Mouse (Mus musculus): ENCODE results near the gene 1190007I07Rik.

The 1190007I07Rik gene

GRCm38 (mm10) chr10:82622671-82623552 lies at the start of gene 1190007I07Rik:
TSS of gene 1190007I07Rik (minus strand) at chr10:82623228.
- DNase-seq (ENCODE audit: low spot score) = peak; percentile 55

GRCm38 (mm10) chr10:82670205-82670604 lies 47.2 kb upstream of the 1190007I07Rik start:
- DNase-seq (ENCODE audit: low spot score) = no peak

DNA sequence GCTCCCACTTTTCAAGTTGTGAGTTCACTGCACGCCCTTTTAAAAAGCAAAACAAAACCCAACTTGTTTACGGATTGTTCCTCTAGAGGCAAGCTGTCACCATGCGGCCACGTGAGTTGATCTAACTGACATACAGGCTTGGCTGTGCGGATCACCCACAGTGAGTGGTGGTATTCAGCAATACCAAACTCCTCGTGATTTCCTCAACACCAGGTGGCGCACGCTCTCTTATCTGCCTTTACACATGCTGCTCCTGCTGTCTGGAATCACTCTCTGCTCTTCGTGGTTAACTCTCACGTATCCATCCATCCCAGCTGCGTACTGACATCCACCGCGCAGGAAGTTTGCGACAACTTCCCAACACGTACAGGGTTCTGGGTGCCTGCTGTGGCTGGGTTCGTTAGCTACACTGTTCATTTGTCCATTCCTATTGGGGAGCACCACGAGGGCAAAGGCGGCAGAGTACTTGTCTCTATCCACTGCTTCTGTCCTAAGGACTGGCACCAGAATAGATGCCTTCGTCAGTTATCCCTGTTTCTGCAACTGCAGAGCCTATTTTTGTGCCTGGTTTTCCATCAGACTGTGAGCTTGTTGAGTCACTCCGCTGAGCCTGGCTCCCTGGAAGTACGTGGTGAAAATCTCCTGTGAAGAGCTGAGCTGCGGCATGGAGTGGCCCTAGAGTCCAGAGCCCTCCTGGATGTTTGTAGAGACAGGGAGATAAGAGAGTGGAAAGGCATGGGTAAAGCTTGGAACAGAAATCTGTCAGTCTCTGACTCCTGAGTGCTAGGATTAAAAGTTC lies 43.6 kb upstream of the 1190007I07Rik start:
- DNase-seq (ENCODE audit: low spot score) = peak; percentile 93

DNA sequence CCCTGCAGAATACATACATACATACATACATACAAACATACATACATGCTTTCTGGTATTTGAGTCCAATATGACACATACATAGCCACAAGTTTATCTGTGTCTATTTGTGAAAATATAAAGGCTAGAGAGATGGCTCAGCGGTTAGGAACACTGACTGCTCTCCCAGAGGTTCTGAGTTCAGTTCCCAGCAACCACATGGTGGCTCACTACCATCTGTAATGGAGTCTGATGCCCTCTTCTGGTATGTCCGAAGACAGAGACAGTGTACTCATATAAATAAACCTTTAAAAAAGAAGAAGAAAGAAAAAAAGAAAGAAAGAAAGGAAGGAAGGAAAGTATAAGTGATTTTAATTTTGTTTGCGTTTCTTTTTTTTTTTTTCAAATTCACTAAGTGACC lies 42.9 kb upstream of the 1190007I07Rik start:
- DNase-seq (ENCODE audit: low spot score) = no peak

GRCm38 (mm10) chr10:82663289-82663688 lies 40.3 kb upstream of the 1190007I07Rik start:
- DNase-seq (ENCODE audit: low spot score) = no peak

DNA sequence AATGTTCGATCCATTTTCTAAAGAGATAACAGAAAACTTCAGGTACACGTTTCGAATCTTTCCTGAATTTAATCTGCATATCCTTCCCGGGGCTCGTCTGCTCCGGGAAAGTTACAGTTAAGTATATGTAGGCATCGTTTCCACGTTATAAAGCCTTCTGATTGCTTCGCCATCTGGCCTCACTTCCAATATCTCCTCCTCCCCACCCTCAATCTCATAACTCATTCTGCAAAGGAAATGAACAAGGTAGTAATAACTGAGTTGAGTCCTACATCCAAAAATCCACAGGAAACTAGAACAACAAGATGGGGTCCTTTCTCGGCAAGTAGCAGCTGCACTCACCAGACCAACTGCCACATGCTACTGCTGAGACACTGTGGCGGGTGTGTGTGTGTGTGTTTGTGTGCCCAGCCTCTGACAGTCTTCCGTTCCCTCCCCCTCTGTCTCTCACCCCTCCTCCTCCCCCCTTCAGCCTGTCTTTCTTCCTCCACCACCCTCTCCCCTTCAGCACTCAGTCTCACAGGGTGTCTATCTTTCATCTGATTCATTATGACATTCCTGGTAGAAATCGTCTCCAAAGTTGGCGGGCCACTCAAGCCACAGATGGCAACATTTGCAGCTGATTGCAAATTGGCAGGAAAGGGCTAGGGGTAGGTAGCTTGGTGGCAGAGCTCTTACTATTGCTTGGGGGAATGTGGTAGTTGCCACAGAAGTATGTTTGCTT lies 39.4 kb upstream of the 1190007I07Rik start:
- DNase-seq (ENCODE audit: low spot score) = peak; percentile 69

GRCm38 (mm10) chr10:82661820-82662219 lies 38.8 kb upstream of the 1190007I07Rik start:
- DNase-seq (ENCODE audit: low spot score) = no peak

- no peak for DNase-seq (ENCODE audit: low spot score)
Measured at GRCm38 (mm10) chr10:82654581-82654980, 31.6 kb upstream of the 1190007I07Rik start.

- DNase-seq (ENCODE audit: low spot score) = no peak
Measured at GRCm38 (mm10) chr10:82652625-82653024, 29.6 kb upstream of the 1190007I07Rik start.

GRCm38 (mm10) chr10:82651221-82651620 lies 28.2 kb upstream of the 1190007I07Rik start:
- no peak for DNase-seq (ENCODE audit: low spot score)

- DNase-seq (ENCODE audit: low spot score) = no peak
Measured at GRCm38 (mm10) chr10:82647205-82647811, 24.3 kb upstream of the 1190007I07Rik start.

DNA sequence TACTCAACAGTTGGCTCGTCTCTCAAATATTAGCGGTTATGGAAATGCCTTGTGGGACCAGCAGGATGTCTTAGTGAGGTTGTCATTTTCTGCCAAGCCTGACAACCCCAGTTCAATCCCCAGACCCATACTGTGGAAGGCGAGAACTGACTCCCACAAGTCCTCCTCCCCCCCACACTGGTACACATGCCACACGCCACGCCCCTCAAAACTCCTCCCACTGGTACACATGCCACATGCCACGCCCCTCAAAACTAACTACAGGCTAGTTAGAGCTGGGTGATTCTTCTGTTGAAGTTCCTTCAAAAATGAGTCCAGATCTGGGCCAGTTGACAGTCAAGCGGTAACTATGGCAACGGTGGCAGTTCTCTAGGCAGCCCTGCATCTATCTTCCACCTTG lies 23.1 kb upstream of the 1190007I07Rik start:
- no peak for DNase-seq (ENCODE audit: low spot score)

DNA sequence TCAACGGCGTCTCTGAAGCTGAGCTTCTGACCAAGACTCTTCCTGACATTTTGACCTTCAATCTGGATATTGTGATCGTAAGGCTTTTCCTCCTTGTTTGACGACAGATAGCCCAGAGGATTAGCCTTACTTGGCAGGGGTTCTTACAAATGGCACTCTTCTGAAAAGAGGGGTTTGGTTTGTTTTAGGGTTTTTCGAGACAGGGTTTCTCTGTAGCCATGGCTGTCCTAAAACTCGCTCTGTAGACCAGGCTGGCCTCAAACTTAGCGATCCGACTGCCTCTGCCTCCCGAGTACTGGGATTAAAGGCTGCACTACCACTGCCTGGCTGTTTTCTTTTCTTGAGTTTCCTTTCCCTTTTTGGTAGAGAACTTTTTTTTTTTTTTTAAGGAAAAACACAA lies 18.5 kb upstream of the 1190007I07Rik start:
- DNase-seq (ENCODE audit: low spot score) = no peak

DNA sequence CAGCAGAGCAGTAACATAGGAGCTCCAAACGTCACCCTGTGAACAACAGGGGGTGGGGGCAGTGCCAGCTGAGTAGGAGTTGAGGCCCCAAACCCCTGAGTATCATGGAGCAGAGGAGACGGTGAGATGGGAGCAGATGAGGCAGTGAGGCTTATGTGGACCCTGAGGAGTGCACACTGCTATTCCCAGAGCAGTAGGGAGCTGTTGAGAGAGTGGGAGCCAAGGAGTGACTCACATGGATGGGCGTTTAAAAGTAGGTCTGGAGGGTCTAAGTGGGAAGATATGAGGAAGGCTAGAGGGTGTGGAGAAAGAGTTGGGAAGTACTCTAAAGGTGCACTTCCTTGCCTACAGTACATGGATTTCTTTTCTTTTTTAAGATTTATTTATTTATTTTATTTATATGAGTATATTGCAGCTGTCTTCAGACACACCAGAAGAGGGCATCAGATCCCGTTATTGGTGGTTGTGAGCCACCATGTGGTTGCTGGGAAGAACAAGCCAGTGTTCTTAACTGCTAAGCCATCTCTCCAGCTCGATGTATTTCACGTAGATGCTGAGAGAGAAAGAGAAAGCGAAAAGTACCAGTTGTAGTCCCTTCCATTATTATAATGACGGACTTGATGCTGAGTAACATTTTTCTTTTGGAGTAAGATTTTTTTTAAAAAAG lies 16.1 kb upstream of the 1190007I07Rik start:
- DNase-seq (ENCODE audit: low spot score) = no peak

- DNase-seq (ENCODE audit: low spot score) = no peak
Measured at GRCm38 (mm10) chr10:82636321-82636720, 13.3 kb upstream of the 1190007I07Rik start.

DNA sequence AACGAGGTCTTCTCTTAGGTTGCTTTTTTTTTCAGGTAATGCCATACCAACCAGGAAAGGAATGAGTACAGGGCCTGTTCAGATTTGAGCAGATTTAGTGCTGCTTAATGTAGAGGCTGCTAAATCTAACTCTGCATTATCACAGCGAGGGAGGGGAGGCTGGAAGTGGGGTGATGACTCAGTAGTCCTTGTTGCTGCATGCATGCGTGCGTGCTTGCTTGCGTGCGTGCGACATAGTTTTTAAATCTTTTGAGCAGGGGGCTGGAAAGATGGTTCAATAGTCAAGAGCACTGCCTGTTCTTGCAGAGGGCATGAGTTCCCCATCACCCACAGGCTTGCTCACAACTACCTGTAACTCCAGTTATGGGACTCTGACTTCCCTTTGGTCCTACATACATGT lies 11.3 kb upstream of the 1190007I07Rik start:
- DNase-seq (ENCODE audit: low spot score) = no peak

DNA sequence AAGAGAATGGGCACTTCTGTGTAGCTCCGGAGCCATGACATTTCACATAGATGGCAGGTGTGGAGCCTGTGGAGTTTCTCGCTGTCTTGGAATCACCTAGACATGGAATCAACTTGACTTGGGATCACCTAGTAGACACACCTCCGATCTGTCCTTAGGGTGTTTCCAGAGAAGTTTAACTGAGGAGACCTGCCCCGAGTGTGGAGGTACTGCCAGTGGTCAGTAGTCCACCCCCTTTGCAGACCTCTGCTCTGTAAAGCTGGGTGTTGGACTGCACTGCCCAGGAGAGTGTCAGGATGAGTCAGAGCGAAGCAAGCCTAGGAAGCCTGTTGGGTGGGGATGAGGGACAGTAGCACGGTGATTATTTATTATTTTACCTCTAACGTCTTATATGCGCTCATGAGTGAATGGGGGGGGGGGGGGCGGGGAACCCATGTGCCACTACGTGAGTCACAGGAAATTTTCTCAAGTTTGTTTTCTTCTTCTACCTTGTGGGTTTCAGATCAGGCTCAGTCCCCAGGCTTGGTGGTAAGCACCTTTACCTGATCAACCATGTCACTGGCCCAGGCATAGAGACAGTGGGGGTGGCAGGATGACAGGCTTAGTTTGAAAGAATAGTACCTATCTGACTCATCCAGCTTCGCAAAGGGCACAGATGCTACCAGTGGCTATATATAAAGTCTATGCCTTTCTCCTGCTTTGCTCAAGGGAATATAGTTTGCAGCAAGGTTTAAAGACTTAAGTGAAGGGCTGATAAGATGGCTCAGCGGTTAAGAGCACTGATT lies 9.7 kb upstream of the 1190007I07Rik start:
- DNase-seq (ENCODE audit: low spot score) = no peak

GRCm38 (mm10) chr10:82631133-82631532 lies 8.1 kb upstream of the 1190007I07Rik start:
- DNase-seq (ENCODE audit: low spot score) = no peak

- DNase-seq (ENCODE audit: low spot score) = no peak
Measured at GRCm38 (mm10) chr10:82630497-82630896, 7.5 kb upstream of the 1190007I07Rik start.

DNA sequence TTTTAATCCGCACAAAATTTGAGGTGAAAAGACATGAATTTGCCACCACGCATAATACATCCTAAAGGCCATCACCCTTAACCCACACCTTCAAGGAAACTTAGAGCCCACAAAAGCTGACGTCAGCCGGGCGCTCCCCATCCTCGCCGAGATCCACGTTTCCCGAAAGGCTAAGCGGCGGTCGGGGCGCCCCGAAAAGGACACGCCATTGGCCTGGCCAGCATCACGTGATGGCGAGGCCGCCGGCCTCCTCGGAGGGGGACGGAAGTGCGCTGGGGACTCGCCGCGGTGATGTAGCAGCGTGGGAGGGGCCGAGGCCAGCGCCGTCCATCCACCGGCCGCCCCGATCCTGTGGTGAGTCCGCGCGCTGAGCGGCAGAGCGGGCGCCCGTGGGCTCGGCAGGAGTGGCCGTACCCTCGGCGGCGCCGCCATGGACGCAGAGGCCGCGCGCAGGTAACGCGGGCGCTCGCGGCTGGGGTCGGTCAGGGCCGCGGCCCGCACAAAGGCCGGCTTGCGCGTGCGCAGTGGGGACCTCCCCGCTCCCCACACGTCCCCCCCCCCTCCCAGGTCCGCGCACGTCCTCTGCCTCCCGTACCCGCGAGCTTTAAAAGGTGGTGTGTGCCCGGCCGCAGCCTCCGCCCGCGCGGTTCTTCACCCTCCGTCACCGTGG lies 6.7 kb upstream of the 1190007I07Rik start, which contains the start of gene Tdg:
Gene Tdg (plus strand): TSS at position 243 of the 670 bp plus-strand sequence.
- DNase-seq (ENCODE audit: low spot score) = peak; percentile 49

Data from layer of hippocampus, adult 9-10 months (tissue).